Mouse (Mus musculus) lung, adult 2 months (tissue): ENCODE results near the gene Atad5.
"Not testable (repeated sequence)": the region's sequence is repeated elsewhere in the genome, so short reads cannot be mapped to it uniquely, and the experiment has no call there.

Experiments used
- CTCF ChIP-seq: fragments of 200-500 bp; IDR thresholded peaks from 2 replicates; pipeline ENCODE4 v1.5.1; 2011; ENCODE audit warnings: mild to moderate bottlenecking, low read length, control low read depth; ENCODE audit not compliant: insufficient read depth
- POLR2A ChIP-seq: fragments of 200-500 bp; IDR thresholded peaks from 2 replicates; pipeline ENCODE4 v1.6.1; 2011; ENCODE audit warnings: low read depth, mild to moderate bottlenecking, control low read depth, low read length, borderline replicate concordance; ENCODE audit errors: extremely low read depth

DNA sequence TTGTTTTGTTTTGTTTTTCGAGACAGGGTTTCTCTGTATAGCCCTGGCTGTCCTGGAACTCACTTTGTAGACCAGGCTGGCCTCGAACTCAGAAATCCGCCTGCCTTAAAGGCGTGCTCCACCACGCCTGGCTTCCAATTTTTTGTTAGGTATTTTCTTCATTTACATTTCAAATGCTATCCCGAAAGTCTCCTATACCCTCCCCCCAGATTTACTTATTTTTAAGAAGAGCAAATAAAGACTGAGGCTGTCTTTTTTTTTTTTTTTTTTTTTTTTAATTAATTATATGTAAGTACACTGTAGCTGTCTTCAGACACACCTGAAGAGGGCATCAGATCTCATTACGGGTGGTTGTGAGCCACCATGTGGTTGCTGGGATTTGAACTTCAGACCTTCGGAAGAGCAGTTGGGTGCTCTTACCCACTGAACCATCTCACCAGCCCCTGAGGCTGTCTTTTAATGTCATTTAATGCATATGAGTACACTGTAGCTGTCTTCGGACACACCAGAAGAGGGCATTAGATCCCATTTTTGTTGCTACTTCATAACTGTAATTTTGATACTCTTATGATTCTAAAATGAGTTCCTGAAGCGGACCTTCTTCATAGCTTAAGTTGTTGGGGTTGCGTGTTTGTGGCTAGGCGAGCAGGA lies 94.0 kb downstream of the Atad5 start:
- not testable (repeated sequence) for TF ChIP-seq CTCF, POLR2A
